Mouse (Mus musculus) hindbrain, postnatal 0 days (tissue): Measurements from ENCODE around the gene Tmem72. TPM values are rescaled to one million over a fixed set of nuclear protein-coding genes. Genes with fewer than 3 reads are reported as not detected.

ENCODE experiments used
- ATAC-seq: fragments of 200-750 bp; cut with Nextera tagmentation; 2 replicates; pipeline ENCODE4 v1.8.0; 2017; ENCODE audit warnings: mild to moderate bottlenecking, moderate TSS enrichment, moderate library complexity
- DNase-seq: peaks from one replicate; pipeline ENCODE4 v3.0.0-alpha.2; 2015; ENCODE audit warnings: low spot score
- H3K27ac ChIP-seq: fragments of 300-500 bp; sonication (generic); 2 replicates; pipeline ENCODE4 v1.5.1; 2014; ENCODE audit warnings: mild to moderate bottlenecking
- H3K27me3 ChIP-seq: fragments of 300-500 bp; sonication (generic); 2 replicates; pipeline ENCODE4 v1.6.1; 2014; ENCODE audit warnings: low read length, mixed read lengths; ENCODE audit not compliant: insufficient read depth
- H3K36me3 ChIP-seq: fragments of 300-500 bp; sonication (generic); 2 replicates; pipeline ENCODE4 v1.6.1; 2014; ENCODE audit warnings: low read length, mixed read lengths; ENCODE audit not compliant: insufficient read depth
- H3K4me1 ChIP-seq: fragments of 300-500 bp; sonication (generic); 2 replicates; pipeline ENCODE4 v1.6.1; 2014; ENCODE audit warnings: antibody characterized with exemption, low read length, mixed read lengths; ENCODE audit not compliant: insufficient read depth
- H3K4me2 ChIP-seq: fragments of 300-500 bp; sonication (generic); 2 replicates; pipeline ENCODE4 v1.6.1; 2014; ENCODE audit warnings: low read depth, mild to moderate bottlenecking, low read length, moderate library complexity, mixed read lengths
- H3K4me3 ChIP-seq: fragments of 300-500 bp; sonication (generic); 2 replicates; pipeline ENCODE4 v1.5.1; 2014; ENCODE audit warnings: low read length
- H3K9ac ChIP-seq: fragments of 300-500 bp; sonication (generic); replicated peaks from 2 replicates; pipeline ENCODE4 v1.6.1; 2014; ENCODE audit warnings: mild to moderate bottlenecking, low read length, moderate library complexity, mixed read lengths
- H3K9me3 ChIP-seq: fragments of 300-500 bp; sonication (generic); 2 replicates; pipeline ENCODE4 v1.6.1; 2016; ENCODE audit warnings: low read length, mixed read lengths
- CTCF ChIP-seq: IDR thresholded peaks from 2 replicates; pipeline ENCODE4 v1.5.1; 2016; ENCODE audit warnings: antibody characterized with exemption, control low read depth, low read depth
- WGBS: fragments of 180-500 bp; shearing (Covaris S2); extraction: QIAGEN DNeasy Blood & Tissue Kit; methylation state at CpG from one replicate; pipeline ENCODE4 v1.1.7; 2014; 5-methylcytosine and 5-hydroxymethylcytosine counted together
- polyA plus RNA-seq: library from polyadenylated mRNA; unstranded; fragments of >200 nt; fragmentation: Nextera tagmentation; extraction: Ambion mirVana; gene quantifications from 2 replicates; pipeline ENCODE4 v1.2.1, GENCODE M21; 2015
- total RNA-seq: library from RNA; depleted of rRNA; stranded (reverse); fragments of >200 nt; gene quantifications from 2 replicates; pipeline ENCODE4 v1.2.3, GENCODE M21; 2014; rRNA removed

Gene Tmem72
- total RNA-seq: 2.0 and 2.6 TPM in 2 replicates
- polyA plus RNA-seq: 3.8 and 4.6 TPM in 2 replicates

GRCm38 (mm10) chr6:116716666-116717065 lies at the start of gene Tmem72:
Gene Tmem72, minus strand, starts transcription at chr6:116716913.
- Histone ChIP-seq H3K4me1 (no peaks in the 10 kb centered on the region), H3K9me3 (no peaks in the 10 kb centered on the region), H3K9ac (no peak within 1 kb of the TSS), H3K4me2 (no peak within 1 kb of the TSS), H3K27me3 (no peaks in the 10 kb centered on the region), H3K27ac (no peak within 1 kb of the TSS), H3K4me3 (no peak within 1 kb of the TSS), H3K36me3 (no peaks in the 10 kb centered on the region)
- DNase-seq: no peak
- no peak for ATAC-seq
- 52% methylated on average over 8 of the region's 8 CpGs for WGBS
- no peak for TF ChIP-seq CTCF

- no peaks in the 10 kb centered on the region for H3K27me3 ChIP-seq
- no peak overlapping the region for H3K4me2 ChIP-seq
- WGBS: 85% methylated on average over 4 of the region's 4 CpGs
- no peaks in the 10 kb centered on the region for H3K9me3 ChIP-seq
- H3K4me3 ChIP-seq: no peak overlapping the region
- ATAC-seq: no peak
- no peak overlapping the region for H3K27ac ChIP-seq
- DNase-seq: no peak
- no peak overlapping the region for H3K9ac ChIP-seq
- H3K36me3 ChIP-seq: no peaks in the 10 kb centered on the region
- no peaks in the 10 kb centered on the region for H3K4me1 ChIP-seq
- no peak for TF ChIP-seq CTCF
Observed at GRCm38 (mm10) chr6:116764524-116764923, 47.8 kb upstream of the Tmem72 start.

GRCm38 (mm10) chr6:116762333-116762732 lies 45.6 kb upstream of the Tmem72 start:
- Histone ChIP-seq H3K36me3 (no peaks in the 10 kb centered on the region), H3K9ac (no peak overlapping the region), H3K4me1 (no peaks in the 10 kb centered on the region), H3K27ac (no peak overlapping the region), H3K27me3 (no peaks in the 10 kb centered on the region), H3K9me3 (no peaks in the 10 kb centered on the region), H3K4me3 (no peak overlapping the region), H3K4me2 (no peak overlapping the region)
- 9% methylated on average over 3 of the region's 3 CpGs for WGBS
- no peak for TF ChIP-seq CTCF
- DNase-seq: peak; percentile 31
- ATAC-seq: no peak

- Histone ChIP-seq H3K4me1 (no peaks in the 10 kb centered on the region), H3K9ac (no peak overlapping the region), H3K27me3 (no peaks in the 10 kb centered on the region), H3K4me2 (no peak overlapping the region), H3K4me3 (no peak overlapping the region), H3K27ac (no peak overlapping the region), H3K36me3 (no peaks in the 10 kb centered on the region), H3K9me3 (no peaks in the 10 kb centered on the region)
- DNase-seq (no peak), ATAC-seq (no peak)
- WGBS: 74% methylated on average over 6 of the region's 6 CpGs
- no peak for TF ChIP-seq CTCF
Observed at GRCm38 (mm10) chr6:116760181-116760580, 43.5 kb upstream of the Tmem72 start.

- DNase-seq: no peak
- Histone ChIP-seq H3K9ac (no peak overlapping the region), H3K9me3 (no peaks in the 10 kb centered on the region), H3K4me1 (no peaks in the 10 kb centered on the region), H3K27ac (no peak overlapping the region), H3K4me3 (no peak overlapping the region), H3K27me3 (no peaks in the 10 kb centered on the region), H3K36me3 (no peaks in the 10 kb centered on the region), H3K4me2 (no peak overlapping the region)
- 80% methylated on average over 3 of the region's 3 CpGs for WGBS
- ATAC-seq: no peak
- no peak for TF ChIP-seq CTCF
Observed at GRCm38 (mm10) chr6:116756364-116756763, 39.7 kb upstream of the Tmem72 start.

GRCm38 (mm10) chr6:116738046-116738445 lies 21.3 kb upstream of the Tmem72 start:
- no peak overlapping the region for H3K9ac ChIP-seq
- H3K4me2 ChIP-seq: no peak overlapping the region
- no peak for TF ChIP-seq CTCF
- H3K27ac ChIP-seq: no peak overlapping the region
- DNase-seq (no peak), ATAC-seq (no peak)
- H3K9me3 ChIP-seq: no peaks in the 10 kb centered on the region
- WGBS: 85% methylated on average over 2 of the region's 2 CpGs
- no peaks in the 10 kb centered on the region for H3K27me3 ChIP-seq
- no peaks in the 10 kb centered on the region for H3K36me3 ChIP-seq
- H3K4me3 ChIP-seq: no peak overlapping the region
- no peaks in the 10 kb centered on the region for H3K4me1 ChIP-seq

GRCm38 (mm10) chr6:116735361-116735760 lies 18.6 kb upstream of the Tmem72 start:
- Histone ChIP-seq H3K9ac (no peak overlapping the region), H3K27ac (no peak overlapping the region), H3K4me3 (no peak overlapping the region), H3K36me3 (no peaks in the 10 kb centered on the region), H3K9me3 (no peaks in the 10 kb centered on the region), H3K4me2 (no peak overlapping the region), H3K4me1 (no peaks in the 10 kb centered on the region), H3K27me3 (no peaks in the 10 kb centered on the region)
- no peak for TF ChIP-seq CTCF
- ATAC-seq (no peak), DNase-seq (no peak)
- 89% methylated on average over 5 of the region's 5 CpGs for whole genome bisulfite sequencing
